Mouse (Mus musculus) intestine, postnatal 0 days (tissue): ENCODE data around the gene Gm45837. TPM values are rescaled to one million over a fixed set of nuclear protein-coding genes. Genes with fewer than 3 reads are reported as not detected.

Experiments
- ATAC-seq: fragments of 200-750 bp; cut with Nextera tagmentation; 2 replicates; pipeline ENCODE4 v1.8.0; 2017; ENCODE audit warnings: mild to moderate bottlenecking, moderate TSS enrichment, moderate library complexity
- H3K27ac ChIP-seq: fragments of 300-500 bp; sonication (generic); 2 replicates; pipeline ENCODE4 v1.5.1; 2014; ENCODE audit warnings: mild to moderate bottlenecking, low read depth, low read length, moderate library complexity
- H3K27me3 ChIP-seq: fragments of 300-500 bp; sonication (generic); replicated peaks from 2 replicates; pipeline ENCODE4 v1.6.1; 2014; ENCODE audit warnings: low read length, mixed read lengths; ENCODE audit not compliant: control insufficient read depth, insufficient read depth
- H3K36me3 ChIP-seq: fragments of 300-500 bp; sonication (generic); 2 replicates; pipeline ENCODE4 v1.6.1; 2014; ENCODE audit warnings: mild to moderate bottlenecking, moderate library complexity; ENCODE audit not compliant: control insufficient read depth, insufficient read depth
- H3K4me1 ChIP-seq: fragments of 300-500 bp; sonication (generic); replicated peaks from 2 replicates; pipeline ENCODE4 v1.6.1; 2014; ENCODE audit warnings: antibody characterized with exemption, low read length, mixed read lengths; ENCODE audit not compliant: control insufficient read depth, insufficient read depth
- H3K4me2 ChIP-seq: fragments of 300-500 bp; sonication (generic); replicated peaks from 2 replicates; pipeline ENCODE4 v1.6.1; 2014; ENCODE audit warnings: low read depth, mild to moderate bottlenecking, moderate library complexity
- H3K4me3 ChIP-seq: fragments of 300-500 bp; sonication (generic); 2 replicates; pipeline ENCODE4 v1.5.1; 2014; ENCODE audit warnings: low read depth, low read length
- H3K9ac ChIP-seq: fragments of 300-500 bp; sonication (generic); 2 replicates; pipeline ENCODE4 v1.6.1; 2014; ENCODE audit warnings: mild to moderate bottlenecking, low read depth, low read length
- H3K9me3 ChIP-seq: fragments of 300-500 bp; sonication (generic); 2 replicates; pipeline ENCODE4 v1.6.1; 2016; ENCODE audit warnings: mixed run types; ENCODE audit not compliant: control insufficient read depth
- CTCF ChIP-seq: sonication (generic); IDR thresholded peaks from 2 replicates; pipeline ENCODE4 v1.5.1; 2016; ENCODE audit warnings: low read depth, mild to moderate bottlenecking, control low read depth, antibody characterized with exemption, moderate library complexity
- WGBS: fragments of 180-500 bp; shearing (Covaris S2); extraction: QIAGEN DNeasy Blood & Tissue Kit; methylation state at CpG from one replicate; pipeline ENCODE4 v1.1.7; 2014; 5-methylcytosine and 5-hydroxymethylcytosine counted together
- polyA plus RNA-seq: library from polyadenylated mRNA; unstranded; fragments of >200 nt; fragmentation: Nextera tagmentation; extraction: Ambion mirVana; gene quantifications from 2 replicates; pipeline ENCODE4 v1.2.1, GENCODE M21; 2015

The Gm45837 gene
- polyA plus RNA-seq, 1 experiment from 2014 or later = not detected

DNA sequence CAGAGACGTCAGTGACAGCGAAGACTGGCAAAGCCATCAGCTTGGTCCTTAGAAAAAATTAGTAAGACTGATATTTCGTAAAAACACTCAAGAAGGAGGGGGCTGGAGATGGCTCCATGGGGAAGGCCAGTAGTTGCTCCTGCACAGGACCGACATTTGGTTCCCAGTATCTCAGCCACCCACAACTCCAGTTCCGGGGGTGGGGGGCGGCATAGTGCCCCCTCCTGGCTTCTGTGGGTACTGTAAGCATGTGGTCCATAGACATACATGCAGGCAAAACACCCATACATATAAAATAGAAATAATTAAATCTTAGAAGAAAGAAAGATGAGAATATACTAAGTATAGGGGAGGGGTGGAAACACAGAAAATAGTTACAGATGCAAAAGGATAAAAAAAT lies 105.8 kb downstream of the Gm45837 start:
- no peak overlapping the region for H3K4me3 ChIP-seq
- 65% methylated on average over 6 of the region's 6 CpGs for WGBS
- H3K27ac ChIP-seq = no peak overlapping the region
- no peaks in the 10 kb centered on the region for H3K9me3 ChIP-seq
- no peaks in the 10 kb centered on the region for H3K27me3 ChIP-seq
- TF ChIP-seq CTCF = peak; percentile 43
- no peak overlapping the region for H3K4me2 ChIP-seq
- H3K36me3 ChIP-seq = no peaks in the 10 kb centered on the region
- no peak overlapping the region for H3K9ac ChIP-seq
- ATAC-seq = no peak
- H3K4me1 ChIP-seq = no peaks in the 10 kb centered on the region

DNA sequence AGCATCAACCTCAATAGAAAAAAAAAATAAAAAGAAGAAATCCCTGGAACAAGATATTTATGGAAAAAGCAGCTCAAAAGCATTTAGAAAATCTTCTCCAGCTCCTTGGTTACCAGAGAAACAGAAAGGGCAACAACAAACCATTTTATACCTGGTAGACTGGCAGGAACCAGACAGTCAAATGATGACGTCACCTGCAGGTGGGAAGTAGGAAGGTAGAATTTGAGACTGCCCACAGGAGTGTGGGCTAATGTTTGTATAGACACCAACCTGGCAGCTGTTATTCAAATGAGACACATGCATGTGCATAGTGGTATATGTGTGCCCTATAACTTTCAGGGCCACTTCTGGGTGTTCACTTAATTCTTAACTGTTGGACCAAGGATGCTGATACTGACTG lies 111.0 kb downstream of the Gm45837 start:
- Histone ChIP-seq H3K9ac (no peak overlapping the region), H3K9me3 (no peaks in the 10 kb centered on the region), H3K4me2 (no peak overlapping the region), H3K27me3 (no peaks in the 10 kb centered on the region), H3K4me3 (no peak overlapping the region), H3K27ac (no peak overlapping the region), H3K36me3 (no peaks in the 10 kb centered on the region), H3K4me1 (no peaks in the 10 kb centered on the region)
- 42% methylated on average over 1 of the region's 1 CpGs for WGBS
- no peak for ATAC-seq
- TF ChIP-seq CTCF = no peak

DNA sequence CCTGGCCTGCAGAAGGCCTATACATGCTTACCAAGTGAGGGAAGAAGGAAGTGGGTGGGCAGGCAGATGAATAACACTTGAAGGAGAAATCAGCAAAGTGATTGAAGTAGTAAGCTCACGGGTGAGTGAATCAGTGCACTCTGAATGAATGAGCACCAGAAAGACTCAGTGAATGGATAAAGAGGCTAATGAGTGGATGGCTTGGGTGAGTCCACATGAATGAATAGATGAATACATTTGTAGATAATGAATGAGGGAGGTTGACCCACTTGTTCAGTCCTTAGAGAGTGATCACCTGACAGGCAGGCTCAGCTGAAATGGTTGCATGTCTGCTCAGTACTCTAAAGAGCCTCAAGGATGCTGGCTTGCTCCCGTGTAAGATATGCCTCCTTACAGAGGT lies 112.5 kb downstream of the Gm45837 start:
- no peak for TF ChIP-seq CTCF
- WGBS = 77% methylated on average over 2 of the region's 2 CpGs

DNA sequence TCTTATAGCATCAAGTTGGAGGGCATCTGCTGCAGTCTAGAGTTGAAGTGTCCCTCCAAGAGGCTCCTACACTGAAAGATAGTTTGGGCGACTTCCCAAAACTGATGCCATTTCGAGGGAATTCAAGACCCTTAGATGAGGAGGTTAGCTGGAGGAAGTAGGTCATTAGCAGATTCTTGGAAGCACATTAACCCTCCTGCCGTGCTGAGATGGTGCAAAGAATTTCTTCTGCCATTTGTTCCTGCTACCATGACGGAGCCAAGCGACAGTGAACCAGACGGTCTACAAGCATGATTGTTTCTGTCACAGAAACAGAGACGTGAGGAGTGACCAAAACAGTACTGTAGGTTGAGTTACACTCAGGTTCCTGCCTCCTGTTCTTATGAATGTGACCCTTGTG lies 115.8 kb downstream of the Gm45837 start:
- H3K4me1 ChIP-seq = no peaks in the 10 kb centered on the region
- H3K4me3 ChIP-seq = no peak overlapping the region
- H3K36me3 ChIP-seq = no peaks in the 10 kb centered on the region
- no peaks in the 10 kb centered on the region for H3K27me3 ChIP-seq
- TF ChIP-seq CTCF = no peak
- H3K27ac ChIP-seq = no peak overlapping the region
- 62% methylated on average over 7 of the region's 7 CpGs for WGBS
- H3K9ac ChIP-seq = no peak overlapping the region
- ATAC-seq = no peak
- H3K4me2 ChIP-seq = no peak overlapping the region
- H3K9me3 ChIP-seq = no peaks in the 10 kb centered on the region

More for the DNA sequence above, 112.5 kb downstream of the Gm45837 start:
- Histone ChIP-seq H3K4me1 (no peaks in the 10 kb centered on the region), H3K36me3 (no peaks in the 10 kb centered on the region), H3K27me3 (no peaks in the 10 kb centered on the region), H3K4me3 (no peak overlapping the region), H3K4me2 (no peak overlapping the region), H3K9ac (no peak overlapping the region), H3K27ac (no peak overlapping the region), H3K9me3 (no peaks in the 10 kb centered on the region)
- ATAC-seq = no peak

DNA sequence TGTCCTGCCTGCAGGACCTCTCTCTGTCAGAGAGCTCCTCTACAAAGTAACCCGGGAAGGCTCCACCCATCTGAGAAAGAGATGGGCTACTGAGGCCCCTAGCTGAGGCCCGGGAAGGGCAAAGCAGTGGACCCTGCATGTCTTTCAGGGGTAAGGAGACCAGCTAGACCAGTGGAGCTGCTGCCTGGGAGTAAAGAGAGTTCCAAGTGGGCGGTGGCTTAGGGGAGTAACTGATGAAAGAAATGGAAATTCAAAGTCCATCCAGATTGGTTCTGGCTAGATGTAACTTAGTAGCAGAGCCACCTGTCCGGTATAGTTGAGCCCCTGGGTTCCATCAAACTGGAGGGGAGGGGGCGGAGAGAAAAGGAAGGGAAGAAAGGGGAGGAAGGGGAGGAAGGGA lies 123.7 kb downstream of the Gm45837 start:
- 22% methylated on average over 5 of the region's 5 CpGs for WGBS
- peak; percentile 51; the same call in 1 of the 2 replicates for ATAC-seq

DNA sequence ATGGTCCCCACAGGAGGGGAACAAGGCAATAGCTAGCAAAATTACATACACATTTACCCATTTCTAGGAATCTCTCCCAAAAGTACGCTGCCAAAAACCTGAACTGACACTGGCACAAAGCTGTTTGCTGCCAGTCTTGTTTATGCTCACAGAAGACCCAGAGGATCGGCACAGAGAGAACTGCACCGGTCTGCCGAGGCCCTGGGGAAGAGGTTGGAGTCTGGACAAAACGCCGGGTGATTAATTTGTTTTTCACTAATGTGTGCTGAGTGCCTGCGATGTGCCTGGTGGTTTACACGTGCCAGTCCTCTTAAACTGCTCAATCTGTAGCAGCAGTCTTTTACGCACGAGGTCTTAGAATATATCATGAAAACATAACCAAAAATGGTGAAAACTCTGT lies 124.4 kb downstream of the Gm45837 start:
- Histone ChIP-seq H3K4me3 (no peak overlapping the region), H3K4me1 (no peaks in the 10 kb centered on the region), H3K9me3 (no peaks in the 10 kb centered on the region), H3K36me3 (no peaks in the 10 kb centered on the region), H3K27me3 (no peaks in the 10 kb centered on the region), H3K27ac (no peak overlapping the region), H3K4me2 (no peak overlapping the region), H3K9ac (no peak overlapping the region)
- no peak for ATAC-seq
- 64% methylated on average over 10 of the region's 10 CpGs for WGBS
- TF ChIP-seq CTCF = no peak

More for the DNA sequence above, 123.7 kb downstream of the Gm45837 start:
- no peaks in the 10 kb centered on the region for H3K27me3 ChIP-seq
- H3K27ac ChIP-seq = no peak overlapping the region
- no peak overlapping the region for H3K4me2 ChIP-seq
- H3K9me3 ChIP-seq = no peaks in the 10 kb centered on the region
- no peaks in the 10 kb centered on the region for H3K36me3 ChIP-seq
- H3K9ac ChIP-seq = no peak overlapping the region
- no peaks in the 10 kb centered on the region for H3K4me1 ChIP-seq
- H3K4me3 ChIP-seq = no peak overlapping the region
- no peak for TF ChIP-seq CTCF

DNA sequence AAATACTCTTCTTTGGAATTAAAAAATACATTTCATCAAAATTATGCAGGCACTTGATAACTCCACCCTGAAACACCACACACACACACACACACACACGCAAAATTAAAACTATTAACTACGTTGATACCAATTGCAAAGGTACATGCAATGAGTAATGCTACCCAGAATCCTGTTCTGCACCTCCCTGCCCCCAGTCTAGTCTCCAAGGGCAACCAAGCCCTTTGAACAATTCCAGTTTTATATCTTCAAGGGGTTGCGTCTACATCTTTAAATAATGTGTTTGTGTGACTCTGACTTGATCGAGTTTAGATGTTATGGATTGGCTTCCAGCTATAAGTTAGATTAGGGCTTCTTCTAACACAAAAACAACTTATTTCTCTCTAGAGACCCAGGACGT lies 124.8 kb downstream of the Gm45837 start:
- H3K4me1 ChIP-seq = no peaks in the 10 kb centered on the region
- no peak for TF ChIP-seq CTCF
- H3K4me3 ChIP-seq = no peak overlapping the region
- no peak overlapping the region for H3K27ac ChIP-seq
- no peaks in the 10 kb centered on the region for H3K36me3 ChIP-seq
- no peak for ATAC-seq
- no peaks in the 10 kb centered on the region for H3K9me3 ChIP-seq
- H3K27me3 ChIP-seq = no peaks in the 10 kb centered on the region
- no peak overlapping the region for H3K9ac ChIP-seq
- 63% methylated on average over 5 of the region's 5 CpGs for WGBS
- H3K4me2 ChIP-seq = no peak overlapping the region
